Mouse (Mus musculus): ENCODE measurements around the gene Lipe. TPM values are rescaled to one million over a fixed set of nuclear protein-coding genes. Genes with fewer than 3 reads are reported as not detected.

Lipe gene
- polyA plus RNA-seq, 1 experiment from 2014 or later, result 4.9 TPM

- Histone ChIP-seq H3K9me3 (ENCODE audit: control insufficient read depth, low read length) (no peaks in the 10 kb centered on the region), H3K27ac (ENCODE audit: low read depth) (no peak overlapping the region), H3K4me1 (replicated peaks; ENCODE audit: control insufficient read depth, insufficient read depth, low read length) (peaks cover 7% of the 10 kb centered on the region), H3K9ac (ENCODE audit: low read length) (peak overlapping the region; percentile 43; the same call in 1 of the 2 replicates), H3K36me3 (ENCODE audit: control insufficient read depth, insufficient read depth, low read length) (peaks cover 44% of the 10 kb centered on the region), H3K4me3 (ENCODE audit: low read depth, low read length) (no peak overlapping the region), H3K4me2 (ENCODE audit: low read length) (peak overlapping the region; percentile 71), H3K27me3 (replicated peaks; ENCODE audit: control insufficient read depth, insufficient read depth, low read length) (no peaks in the 10 kb centered on the region)
- whole genome bisulfite sequencing, result 67% methylated on average over 18 of the region's 18 CpGs
- DNase-seq (ENCODE audit: low spot score) (no peak), ATAC-seq (replicated peaks; ENCODE audit: low FRiP score, low TSS enrichment, low read depth) (no peak)
Observed at GRCm38 (mm10) chr7:25380392-25381283, 17.9 kb downstream of the Lipe start.

- 4% methylated on average over 40 of the region's 42 CpGs for WGBS
- peak; percentile 84 for DNase-seq (ENCODE audit: low spot score)
Observed at GRCm38 (mm10) chr7:25379551-25380351, 18.8 kb downstream of the Lipe start.

GRCm38 (mm10) chr7:25378181-25379100, 20.1 kb downstream of the Lipe start:
- H3K4me1 ChIP-seq (replicated peaks; ENCODE audit: control insufficient read depth, insufficient read depth, low read length), result peaks cover 7% of the 10 kb centered on the region
- peaks cover 22% of the 10 kb centered on the region for H3K36me3 ChIP-seq (ENCODE audit: control insufficient read depth, insufficient read depth, low read length)
- 80% methylated on average over 13 of the region's 13 CpGs for WGBS
- no peak overlapping the region for H3K4me3 ChIP-seq (ENCODE audit: low read depth, low read length)
- no peak for ATAC-seq (replicated peaks; ENCODE audit: low FRiP score, low TSS enrichment, low read depth)
- DNase-seq (ENCODE audit: low spot score), result no peak
- H3K27ac ChIP-seq (ENCODE audit: low read depth), result no peak overlapping the region
- H3K27me3 ChIP-seq (replicated peaks; ENCODE audit: control insufficient read depth, insufficient read depth, low read length), result no peaks in the 10 kb centered on the region
- no peak overlapping the region for H3K4me2 ChIP-seq (ENCODE audit: low read length)
- no peaks in the 10 kb centered on the region for H3K9me3 ChIP-seq (ENCODE audit: control insufficient read depth, low read length)
- no peak overlapping the region for H3K9ac ChIP-seq (ENCODE audit: low read length)

More at GRCm38 (mm10) chr7:25379551-25380351, 18.8 kb downstream of the Lipe start:
- Histone ChIP-seq H3K9ac (ENCODE audit: low read length) (peak overlapping the region; percentile 43), H3K9me3 (ENCODE audit: control insufficient read depth, low read length) (no peaks in the 10 kb centered on the region), H3K27me3 (replicated peaks; ENCODE audit: control insufficient read depth, insufficient read depth, low read length) (no peaks in the 10 kb centered on the region), H3K4me1 (replicated peaks; ENCODE audit: control insufficient read depth, insufficient read depth, low read length) (peaks cover 7% of the 10 kb centered on the region), H3K4me2 (ENCODE audit: low read length) (peak overlapping the region; percentile 71), H3K4me3 (ENCODE audit: low read depth, low read length) (peak overlapping the region; percentile 32), H3K27ac (ENCODE audit: low read depth) (peak overlapping the region; percentile 12; the same call in 1 of the 2 replicates), H3K36me3 (ENCODE audit: control insufficient read depth, insufficient read depth, low read length) (peaks cover 35% of the 10 kb centered on the region)
- peak; percentile 56 for ATAC-seq (replicated peaks; ENCODE audit: low FRiP score, low TSS enrichment, low read depth)

GRCm38 (mm10) chr7:25377100-25377700, 21.3 kb downstream of the Lipe start:
- peaks cover 12% of the 10 kb centered on the region; the same call in 1 of the 2 replicates for H3K36me3 ChIP-seq (ENCODE audit: control insufficient read depth, insufficient read depth, low read length)
- no peak for ATAC-seq (replicated peaks; ENCODE audit: low FRiP score, low TSS enrichment, low read depth)
- H3K9ac ChIP-seq (ENCODE audit: low read length), result no peak overlapping the region
- H3K4me1 ChIP-seq (replicated peaks; ENCODE audit: control insufficient read depth, insufficient read depth, low read length), result peaks cover 7% of the 10 kb centered on the region
- DNase-seq (ENCODE audit: low spot score), result no peak
- no peak overlapping the region for H3K27ac ChIP-seq (ENCODE audit: low read depth)
- no peaks in the 10 kb centered on the region for H3K9me3 ChIP-seq (ENCODE audit: control insufficient read depth, low read length)
- no peak overlapping the region for H3K4me3 ChIP-seq (ENCODE audit: low read depth, low read length)
- no peaks in the 10 kb centered on the region for H3K27me3 ChIP-seq (replicated peaks; ENCODE audit: control insufficient read depth, insufficient read depth, low read length)
- H3K4me2 ChIP-seq (ENCODE audit: low read length), result peak overlapping the region; percentile 53
- 41% methylated on average over 8 of the region's 8 CpGs for WGBS

- Histone ChIP-seq H3K4me3 (ENCODE audit: low read depth, low read length) (peak overlapping the region; percentile 25), H3K36me3 (ENCODE audit: control insufficient read depth, insufficient read depth, low read length) (peaks cover 5% of the 10 kb centered on the region; the same call in 1 of the 2 replicates), H3K4me2 (ENCODE audit: low read length) (peak overlapping the region; percentile 53), H3K27me3 (replicated peaks; ENCODE audit: control insufficient read depth, insufficient read depth, low read length) (no peaks in the 10 kb centered on the region), H3K27ac (ENCODE audit: low read depth) (no peak overlapping the region), H3K4me1 (replicated peaks; ENCODE audit: control insufficient read depth, insufficient read depth, low read length) (peaks cover 7% of the 10 kb centered on the region), H3K9ac (ENCODE audit: low read length) (0 out of 2 replicates have a peak overlapping the region, but pooled peaks have one; percentile 5), H3K9me3 (ENCODE audit: control insufficient read depth, low read length) (no peaks in the 10 kb centered on the region)
- DNase-seq (ENCODE audit: low spot score), result peak; percentile 88
- ATAC-seq (replicated peaks; ENCODE audit: low FRiP score, low TSS enrichment, low read depth), result peak; percentile 40; the same call in 1 of the 2 replicates
- WGBS, result 4% methylated on average over 17 of the region's 17 CpGs
Observed at GRCm38 (mm10) chr7:25376556-25376955, 22.0 kb downstream of the Lipe start.

GRCm38 (mm10) chr7:25372441-25372840, 26.1 kb downstream of the Lipe start:
- DNase-seq (ENCODE audit: low spot score) (no peak), ATAC-seq (replicated peaks; ENCODE audit: low FRiP score, low TSS enrichment, low read depth) (no peak)
- 82% methylated on average over 5 of the region's 5 CpGs for WGBS
- Histone ChIP-seq H3K4me3 (ENCODE audit: low read depth, low read length) (no peak overlapping the region), H3K9ac (ENCODE audit: low read length) (no peak overlapping the region), H3K4me1 (replicated peaks; ENCODE audit: control insufficient read depth, insufficient read depth, low read length) (no peaks in the 10 kb centered on the region), H3K36me3 (ENCODE audit: control insufficient read depth, insufficient read depth, low read length) (no peaks in the 10 kb centered on the region), H3K4me2 (ENCODE audit: low read length) (no peak overlapping the region), H3K27me3 (replicated peaks; ENCODE audit: control insufficient read depth, insufficient read depth, low read length) (peaks cover 28% of the 10 kb centered on the region), H3K27ac (ENCODE audit: low read depth) (no peak overlapping the region), H3K9me3 (ENCODE audit: control insufficient read depth, low read length) (no peaks in the 10 kb centered on the region)

- no peaks in the 10 kb centered on the region for H3K4me1 ChIP-seq (replicated peaks; ENCODE audit: control insufficient read depth, insufficient read depth, low read length)
- H3K36me3 ChIP-seq (ENCODE audit: control insufficient read depth, insufficient read depth, low read length), result peaks cover 7% of the 10 kb centered on the region
- no peak for DNase-seq (ENCODE audit: low spot score)
- H3K9ac ChIP-seq (ENCODE audit: low read length), result no peak within 1 kb of the TSS
- no peak for ATAC-seq (replicated peaks; ENCODE audit: low FRiP score, low TSS enrichment, low read depth)
- H3K27ac ChIP-seq (ENCODE audit: low read depth), result no peak within 1 kb of the TSS
- WGBS, result 50% methylated on average over 12 of the region's 12 CpGs
- H3K27me3 ChIP-seq (replicated peaks; ENCODE audit: control insufficient read depth, insufficient read depth, low read length), result peaks cover 44% of the 10 kb centered on the region
- H3K4me3 ChIP-seq (ENCODE audit: low read depth, low read length), result no peak within 1 kb of the TSS
- H3K4me2 ChIP-seq (ENCODE audit: low read length), result no peak within 1 kb of the TSS
- H3K9me3 ChIP-seq (ENCODE audit: control insufficient read depth, low read length), result no peaks in the 10 kb centered on the region
Observed at GRCm38 (mm10) chr7:25369058-25369749, 29.3 kb downstream of the Lipe start, which contains the start of gene Cnfn. TSS of gene Cnfn (minus strand) at chr7:25369724.

Measured in intestine, embryonic 14.5 days (tissue).